Mouse (Mus musculus): ENCODE data around the gene Gbx2.

- no peak for TF ChIP-seq CTCF (IDR thresholded peaks at IDR 0.05; ENCODE audit: borderline replicate concordance, extremely low read depth, insufficient read depth, insufficient read length)
- no peak for TF ChIP-seq POLR2A (IDR thresholded peaks at IDR 0.05; ENCODE audit: borderline replicate concordance, extremely low read depth, insufficient read depth, insufficient read length, poor library complexity, severe bottlenecking)
These were observed 46.3 kb upstream of the Gbx2 start for GRCm38 (mm10) chr1:89977261-89977660.
